Mouse (Mus musculus) E14TG2a.4 (cell line): ENCODE measurements at regions not wholly inside any gene's neighbourhood (a gene's known extent, or its start where the extent isn't known, plus 50 kb on each side); places are given as distances from the start of the nearest gene placed in this dataset.

Source experiments
- CTCF ChIP-seq: conservative IDR thresholded peaks from 2 replicates; pipeline ENCODE4 v1.5.1; 2014; ENCODE audit warnings: low read length
- NANOG ChIP-seq: IDR thresholded peaks from 2 replicates; pipeline ENCODE4 v1.6.1; 2014; ENCODE audit warnings: borderline replicate concordance, low read length, mixed read lengths
- POU5F1 ChIP-seq: IDR thresholded peaks from 2 replicates; pipeline ENCODE4 v1.6.1; 2014; ENCODE audit warnings: low read length, borderline replicate concordance

DNA sequence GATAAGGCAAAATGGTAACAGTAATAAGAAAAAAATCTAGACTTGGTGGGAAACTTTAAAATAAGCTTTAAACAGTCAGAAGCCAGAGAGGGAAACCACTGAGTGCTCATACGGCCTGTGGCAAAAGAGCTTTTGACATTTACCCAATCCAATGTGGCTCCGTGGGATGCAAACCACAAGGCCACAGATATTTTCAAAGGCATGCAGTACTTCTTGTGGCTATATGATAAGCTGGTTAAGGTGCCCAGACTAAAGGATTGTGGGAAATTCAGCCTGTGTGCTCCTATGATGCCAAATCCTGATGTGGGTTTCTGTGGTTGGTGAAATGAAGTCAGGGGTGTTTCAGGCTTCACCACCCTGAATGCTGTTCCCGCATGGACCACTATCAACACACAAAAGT, 355.8 kb downstream of the Sorl1 start:
- no peak for TF ChIP-seq CTCF
- TF ChIP-seq NANOG = no peak
- no peak for TF ChIP-seq POU5F1
